Mouse (Mus musculus) ES-E14 (cell line): ENCODE measurements around the gene Kif7. TPM values are rescaled to one million over a fixed set of nuclear protein-coding genes. Genes with fewer than 3 reads are reported as not detected.
A peak's percentile ranks its signal among the peaks of the same experiment; 100 is the strongest.

Experiments
- DNase-seq: peaks from one replicate; pipeline ENCODE4 v3.0.0-alpha.2; 2013; ENCODE audit warnings: low read depth, low spot score
- H3K27ac ChIP-seq: 2 replicates; pipeline ENCODE4 v1.5.1; 2012; ENCODE audit warnings: low read depth, mild to moderate bottlenecking, low read length, moderate library complexity, mixed read lengths; ENCODE audit not compliant: poor library complexity, insufficient read depth, severe bottlenecking
- H3K36me3 ChIP-seq: 2 replicates; pipeline ENCODE4 v1.6.1; 2012; ENCODE audit warnings: mild to moderate bottlenecking, low read length, moderate library complexity, mixed read lengths; ENCODE audit not compliant: control insufficient read depth, poor library complexity, insufficient read depth, severe bottlenecking
- H3K4me1 ChIP-seq, 2 experiments: fragments of 150-350 bp in 1 of 2; sonication (generic) in 1 of 2; 2 replicates each; pipeline ENCODE4 v1.6.1; 2012; ENCODE audit warnings: low read length in 2 of 2, mild to moderate bottlenecking in 1 of 2, mixed read lengths in 1 of 2; ENCODE audit not compliant: control insufficient read depth in 2 of 2, insufficient read depth in 2 of 2, poor library complexity in 1 of 2
- H3K4me3 ChIP-seq, 2 experiments: fragments of 150-350 bp in 1 of 2; sonication (generic) in 1 of 2; 2 replicates each; pipeline ENCODE4 v1.5.1; 2012; ENCODE audit warnings: low read length in 2 of 2, low read depth in 1 of 2, mild to moderate bottlenecking in 1 of 2, mixed read lengths in 1 of 2; ENCODE audit not compliant: insufficient read depth in 1 of 2, poor library complexity in 1 of 2, severe bottlenecking in 1 of 2
- H3K9ac ChIP-seq: 2 replicates; pipeline ENCODE4 v1.6.1; 2012; ENCODE audit warnings: low read depth, mild to moderate bottlenecking, low read length, mixed read lengths; ENCODE audit not compliant: poor library complexity, insufficient read depth, severe bottlenecking
- H3K9me3 ChIP-seq: fragments of 150-350 bp; sonication (generic); 2 replicates; pipeline ENCODE4 v1.6.1; 2012; ENCODE audit warnings: low read depth, mild to moderate bottlenecking, low read length; ENCODE audit not compliant: control insufficient read depth, insufficient read depth
- CHD2 ChIP-seq: IDR thresholded peaks from 2 replicates; pipeline ENCODE4 v1.6.1; 2014; ENCODE audit warnings: mild to moderate bottlenecking, low read depth, low read length, inconsistent platforms
- HCFC1 ChIP-seq: IDR thresholded peaks from 2 replicates; pipeline ENCODE4 v1.6.1; 2012; ENCODE audit warnings: low read length, inconsistent platforms, borderline replicate concordance; ENCODE audit not compliant: insufficient read depth
- MAFK ChIP-seq: IDR thresholded peaks from 2 replicates; pipeline ENCODE4 v1.6.1; 2014; ENCODE audit warnings: mild to moderate bottlenecking, low read depth, low read length, inconsistent platforms; ENCODE audit not compliant: insufficient read depth
- ZC3H11A ChIP-seq: IDR thresholded peaks from 2 replicates; pipeline ENCODE4 v1.6.1; 2012; ENCODE audit warnings: low read depth, mild to moderate bottlenecking, inconsistent platforms, low read length, borderline replicate concordance
- ZNF384 ChIP-seq: IDR thresholded peaks from 2 replicates; pipeline ENCODE4 v1.6.1; 2012; ENCODE audit warnings: low read depth, low read length, inconsistent platforms
- in situ Hi-C, 2 experiments: fragments of 600-800 bp; cut with MboI; formaldehyde crosslinking; loops; one replicate each; pipeline ENCODE4 v1.15.1; 2025; ENCODE audit warnings: low sequenced_read_pairs in 2 of 2, inconsistent platforms in 1 of 2; ENCODE audit not compliant: unreplicated experiment in 2 of 2
- total RNA-seq: library from RNA; depleted of rRNA; stranded (reverse); fragments of 300-350 nt; gene quantifications from 2 replicates; pipeline ENCODE4 v1.2.3, GENCODE M21; 2012

Kif7 gene
- total RNA-seq, 1 experiment, result 9.2 TPM

DNA sequence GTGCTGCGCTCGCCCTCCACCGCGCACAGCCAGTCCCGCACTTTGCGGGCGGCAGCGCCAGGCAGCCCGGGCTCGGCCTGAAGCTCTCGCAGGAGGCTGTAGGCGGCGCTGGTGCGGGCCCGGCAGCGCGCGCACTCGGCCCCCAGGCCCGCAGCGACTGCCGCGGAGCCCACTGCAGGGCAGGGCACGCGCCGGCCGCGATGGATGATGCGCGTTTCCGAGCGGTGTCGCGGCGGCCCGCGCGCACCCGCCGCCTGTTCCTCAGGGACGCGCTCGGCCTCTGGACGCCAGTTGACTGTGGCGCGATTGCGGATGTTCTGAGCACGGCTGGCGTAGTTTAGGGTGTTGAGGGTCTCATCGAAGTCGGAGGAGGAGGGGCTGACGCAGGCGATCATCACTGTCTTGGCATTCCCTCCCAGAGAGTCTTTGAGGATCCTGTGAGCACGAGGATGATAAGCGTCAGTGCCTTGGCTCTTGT is 5.4 kb downstream of the Kif7 start:
- in situ Hi-C loops, result no loop called here
- Histone ChIP-seq H3K27ac (no peak overlapping the region), H3K4me1 (peaks cover 1 to 3% of the 10 kb centered on the region in 2 experiments; a peak in 1 of 4 replicates), H3K4me3 (peak overlapping the region; percentile 62 to 64), H3K36me3 (peaks cover 8% of the 10 kb centered on the region; the same call in 1 of the 2 replicates), H3K9me3 (no peaks in the 10 kb centered on the region), H3K9ac (peak overlapping the region; percentile 27)
- TF ChIP-seq ZNF384 (no peak), MAFK (no peak), ZC3H11A (no peak), HCFC1 (0 out of 2 replicates have a peak, but pooled peaks have one; percentile 33), CHD2 (no peak)
- peak; percentile 56 for DNase-seq

DNA sequence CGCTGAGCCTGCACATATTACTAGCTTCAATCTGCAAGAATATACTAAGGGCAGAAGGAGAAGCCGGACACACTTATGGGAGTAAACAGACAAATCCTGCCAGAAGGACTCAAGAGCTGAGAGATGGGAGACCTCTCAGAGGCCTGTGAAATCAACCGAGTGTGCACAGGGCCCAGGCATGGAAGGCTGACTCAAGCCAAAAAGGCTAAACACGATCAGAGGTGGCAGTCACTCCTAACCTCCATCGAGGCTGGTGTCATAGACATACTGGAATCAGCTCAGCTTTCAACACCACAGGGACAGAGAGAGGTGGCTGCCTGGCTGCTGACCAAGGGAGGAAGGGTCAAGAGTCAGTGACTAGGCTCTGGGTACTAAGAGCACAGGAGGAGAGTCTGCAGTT is 10.3 kb downstream of the Kif7 start:
- no peak overlapping the region for H3K4me3 ChIP-seq
- no peaks in the 10 kb centered on the region for H3K9me3 ChIP-seq
- in situ Hi-C loops, result no loop called here
- no peak overlapping the region for H3K9ac ChIP-seq
- no peak overlapping the region for H3K27ac ChIP-seq
- H3K36me3 ChIP-seq, result peaks cover 24% of the 10 kb centered on the region; the same call in 1 of the 2 replicates
- no peak for TF ChIP-seq ZNF384
- TF ChIP-seq MAFK, result no peak
- DNase-seq, result no peak
- peaks cover 0 to 2% of the 10 kb centered on the region in 2 experiments; a peak in 1 of 4 replicates for H3K4me1 ChIP-seq

DNA sequence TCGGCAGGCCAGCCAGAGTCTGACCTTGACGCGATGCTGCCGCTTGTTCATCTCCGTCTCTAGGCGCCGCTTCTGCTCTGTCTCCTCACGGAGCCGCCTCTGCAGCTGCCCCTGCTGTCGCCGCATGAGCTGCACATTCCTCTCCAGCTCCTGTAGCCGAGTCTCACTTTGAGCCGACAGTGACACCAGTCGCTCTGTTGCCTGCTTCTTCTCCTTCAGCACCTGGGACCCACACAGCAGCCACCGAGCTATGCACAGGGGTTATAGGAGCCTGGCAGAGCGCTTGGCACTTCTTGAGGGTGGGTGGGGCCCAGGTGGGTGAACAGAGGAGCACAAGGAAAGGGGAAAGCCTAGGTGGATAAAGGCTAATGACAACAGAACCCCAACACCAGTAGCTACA is 12.8 kb downstream of the Kif7 start:
- peaks cover 29% of the 10 kb centered on the region for H3K36me3 ChIP-seq
- no peak for DNase-seq
- no peaks in the 10 kb centered on the region for H3K9me3 ChIP-seq
- peaks cover 0 to 2% of the 10 kb centered on the region in 2 experiments; a peak in 1 of 4 replicates for H3K4me1 ChIP-seq
- no peak overlapping the region for H3K9ac ChIP-seq
- no peak overlapping the region for H3K27ac ChIP-seq
- no peak overlapping the region for H3K4me3 ChIP-seq
- in situ Hi-C loops, result no loop called here
- no peak for TF ChIP-seq HCFC1
- no peak for TF ChIP-seq MAFK
- TF ChIP-seq ZNF384, result no peak

DNA sequence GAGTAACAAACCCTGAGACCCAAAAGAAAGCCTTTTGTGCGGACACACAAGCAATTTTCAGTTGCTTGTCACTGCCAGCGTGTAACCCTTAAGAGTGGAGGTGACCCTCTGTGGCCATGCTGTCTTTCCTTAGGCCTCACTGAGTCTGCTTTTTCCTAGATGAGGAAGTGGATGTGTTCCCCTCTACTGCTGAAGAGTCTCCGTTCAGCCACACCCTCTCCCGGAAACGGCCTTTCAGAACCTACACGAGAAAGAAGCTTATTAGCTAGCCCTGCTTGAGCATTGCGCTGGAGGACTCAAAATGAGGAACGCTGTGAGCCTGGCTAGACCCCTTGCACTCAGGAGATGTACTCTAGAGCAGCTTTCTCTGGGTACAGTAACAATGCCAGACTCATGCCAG is 19.0 kb downstream of the Kif7 start:
- no peaks in the 10 kb centered on the region for H3K4me1 ChIP-seq
- no peaks in the 10 kb centered on the region for H3K9me3 ChIP-seq
- H3K9ac ChIP-seq, result no peak overlapping the region
- H3K4me3 ChIP-seq, result no peak overlapping the region
- no peak overlapping the region for H3K27ac ChIP-seq
- in situ Hi-C loops, result loop anchor here in 1 of 2 experiments (25.0 kb wide), 1 partner anchor 616 kb away; the partner anchor contains the start of gene Rccd1
- no peak for DNase-seq
- peaks cover 64% of the 10 kb centered on the region for H3K36me3 ChIP-seq
- TF ChIP-seq HCFC1, result no peak
- TF ChIP-seq ZNF384, result no peak
- TF ChIP-seq CHD2, result no peak
- TF ChIP-seq ZC3H11A, result no peak
- no peak for TF ChIP-seq MAFK

GRCm38 (mm10) chr7:79680231-79680630 is 35.3 kb downstream of the Kif7 start:
- Histone ChIP-seq H3K4me3 (no peak overlapping the region), H3K9ac (no peak overlapping the region), H3K4me1 (no peaks in the 10 kb centered on the region; a peak in 1 of 4 replicates), H3K27ac (no peak overlapping the region), H3K36me3 (peaks cover 46% of the 10 kb centered on the region), H3K9me3 (no peaks in the 10 kb centered on the region)
- in situ Hi-C loops, result loop anchor here (10.0 to 25.0 kb wide), 2 partner anchors 625 to 632 kb away; partner anchors contain the start of gene Rccd1 (in 1 of the 2)
- TF ChIP-seq HCFC1, result no peak
- no peak for TF ChIP-seq ZC3H11A
- no peak for TF ChIP-seq MAFK
- DNase-seq, result no peak
